Mouse (Mus musculus) naive thymus-derived CD4-positive, alpha-beta T cell, adult 5 months (primary cell): ENCODE data around the gene Kcnk5. TPM values are rescaled to one million over a fixed set of nuclear protein-coding genes. Genes with fewer than 3 reads are reported as not detected.

ENCODE experiments used
- polyA plus RNA-seq: library from polyadenylated mRNA; unstranded; fragments of 100-300 nt; shearing (Covaris generic); gene quantifications from one replicate; pipeline ENCODE4 v1.2.1, GENCODE M21; 2017

Gene Kcnk5
- 0.24 TPM for polyA plus RNA-seq

GRCm38 (mm10) chr14:20181466-20181921 is at the start of gene Kcnk5:
Kcnk5 (minus strand) TSS chr14:20181809.

DNA sequence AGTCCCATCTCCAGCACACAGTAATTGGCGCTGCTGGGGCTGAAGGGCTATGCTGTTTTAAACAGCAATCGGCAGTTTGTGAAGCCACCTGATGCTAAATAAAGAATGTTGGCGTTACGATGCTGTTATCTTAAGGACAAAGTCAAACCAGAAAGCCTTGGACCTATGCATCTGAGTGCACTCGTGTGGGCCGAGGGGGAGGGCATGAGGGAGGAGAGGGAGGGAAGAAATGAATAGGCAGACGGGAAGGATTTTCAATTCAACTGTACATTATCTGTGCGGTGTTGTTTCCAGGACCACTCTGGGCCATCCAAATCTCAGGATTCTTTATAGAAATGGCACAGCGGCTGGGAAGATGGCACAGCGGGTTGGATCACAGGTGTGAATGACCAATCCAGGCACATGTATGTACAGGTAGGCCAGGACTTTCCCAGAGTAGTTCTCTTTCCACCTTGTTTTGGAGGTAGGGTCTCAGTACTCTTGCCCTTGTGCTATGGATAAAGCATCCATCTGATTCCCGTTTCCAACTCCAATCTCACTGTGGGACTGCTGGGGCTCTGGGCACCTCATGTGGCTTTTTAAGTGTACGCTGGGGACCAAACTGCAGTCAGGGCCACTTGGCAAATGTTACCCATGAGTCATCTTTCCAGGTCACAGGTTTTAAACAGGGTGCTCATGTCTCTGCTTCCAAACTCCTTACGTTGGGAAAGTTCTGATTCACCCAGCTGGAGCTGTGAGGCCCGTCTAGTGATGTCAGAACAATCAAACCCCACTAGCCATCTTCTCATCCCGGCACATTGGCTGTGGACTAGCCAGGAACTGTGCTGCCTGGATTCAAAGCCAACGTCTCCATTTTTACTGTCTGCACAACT is 42.9 kb downstream of the Kcnk5 start, which contains the start of gene Saysd1:
Saysd1 (minus strand) TSS at position 51 of the 872 bp plus-strand sequence.

Other genes with a start within 250 kb of the Kcnk5 start
- gene Gng2, start 204.2 kb downstream of the Kcnk5 start, polyA plus RNA-seq, result 27.7 TPM
- gene Saysd1, start 43.3 kb downstream of the Kcnk5 start, polyA plus RNA-seq, result 20.2 TPM
- not detected for gene Kcnk16, start 87.4 kb upstream of the Kcnk5 start, polyA plus RNA-seq
- gene Nudt13, start 112.9 kb upstream of the Kcnk5 start, polyA plus RNA-seq, result 15.9 TPM
- 47.5 TPM for gene Ecd, start 166.3 kb upstream of the Kcnk5 start, polyA plus RNA-seq
- gene Fam149b, start 166.4 kb upstream of the Kcnk5 start, polyA plus RNA-seq, result 57.2 TPM
- 139 TPM for gene Dnajc9, start 207.1 kb upstream of the Kcnk5 start, polyA plus RNA-seq
- 39.7 TPM for gene Mrps16, start 211.8 kb upstream of the Kcnk5 start, polyA plus RNA-seq